Comparison of ENCODE assay signal across 9 mouse cellular contexts in the genomic region with DNA sequence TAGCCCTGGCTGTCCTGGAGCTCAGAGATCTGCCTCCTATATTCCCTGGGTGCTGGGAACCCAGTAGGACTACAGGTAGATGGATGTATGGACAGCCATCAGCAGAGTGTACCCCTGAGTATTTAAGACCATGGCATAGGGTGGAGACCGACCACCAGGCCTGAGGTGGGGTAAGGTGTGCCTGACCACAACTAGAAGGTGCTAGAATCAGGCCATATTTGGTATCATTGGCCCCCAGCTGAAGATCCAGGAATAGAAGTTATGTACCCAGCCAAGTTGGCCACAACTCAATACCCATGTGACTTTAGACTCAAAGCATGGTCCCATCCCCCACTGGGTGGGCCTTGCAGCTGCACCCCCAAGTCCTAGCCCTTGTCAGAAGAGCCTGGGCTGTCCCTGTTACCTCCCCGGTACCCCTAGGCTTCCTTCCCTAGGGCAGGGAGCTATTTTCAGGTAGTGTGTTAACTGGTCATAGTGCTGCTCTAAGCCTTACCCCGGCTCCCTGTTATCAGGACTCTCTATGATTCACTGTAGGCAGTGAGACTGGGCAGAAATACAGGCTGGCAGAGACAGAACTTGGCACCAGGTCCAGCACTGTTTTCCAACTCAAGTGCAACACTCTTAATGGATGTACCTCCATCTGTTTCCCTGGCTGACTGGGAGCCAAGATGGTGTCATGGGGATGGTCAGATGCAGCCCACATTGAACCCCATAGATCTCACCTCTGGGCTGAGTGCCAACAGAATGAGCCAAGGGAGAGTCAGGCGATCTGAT. TPM values are rescaled to one million over a fixed set of nuclear protein-coding genes. Genes with fewer than 3 reads are reported as not detected.
A peak's percentile ranks its signal among the peaks of the same experiment; 100 is the strongest.
DNase-seq lines count a peak whose midpoint lies in the region; ATAC-seq and TF ChIP-seq lines count a peak whose summit lies in the region.
"Had no signal": no experiment of that assay in that cellular context is flagged by ENCODE, and none has a peak within 500 bp of the region (broad histone marks: within the 10 kb centered on the region; RNA-seq: fewer than 3 reads in every experiment).

No protein-coding gene starts in this region.

- no peaks in the 10 kb centered on the region for H3K9me3 ChIP-seq in hindbrain, embryonic 14.5 days (ENCODE audit: control insufficient read depth, low read length)
- H3K9me3 ChIP-seq in hindbrain, embryonic 13.5 days = no peaks in the 10 kb centered on the region
- no peaks in the 10 kb centered on the region for H3K9me3 ChIP-seq in forebrain, postnatal 0 days (ENCODE audit: low read length)
- H3K9me3 ChIP-seq: embryonic facial prominence, embryonic 12.5 days had no signal

- H3K36me3 ChIP-seq in hindbrain, embryonic 14.5 days (replicated peaks; ENCODE audit: control insufficient read depth, insufficient read depth) = no peaks in the 10 kb centered on the region
- no peaks in the 10 kb centered on the region for H3K36me3 ChIP-seq in hindbrain, embryonic 13.5 days
- no peaks in the 10 kb centered on the region for H3K36me3 ChIP-seq in forebrain, postnatal 0 days (ENCODE audit: insufficient read depth)
- H3K36me3 ChIP-seq: embryonic facial prominence, embryonic 12.5 days had no signal

- DNase-seq in hindbrain, embryonic 14.5 days (ENCODE audit: low spot score) = peak; percentile 45
- DNase-seq in adrenal gland, postnatal 10 days = peak; percentile 77
- peak; percentile 78 for DNase-seq in forebrain, postnatal 0 days
- peak; percentile 50 to 85 for DNase-seq in layer of hippocampus, postnatal 14 days (ENCODE audit: low spot score in 2 of 2)
- DNase-seq in embryo, embryonic 10 days (ENCODE audit: low spot score) = no peak
- no peak for DNase-seq in urinary bladder, postnatal 25 days (ENCODE audit: low spot score)

- no peaks in the 10 kb centered on the region for H3K4me1 ChIP-seq in hindbrain, embryonic 14.5 days (replicated peaks; ENCODE audit: control insufficient read depth, insufficient read depth, low read length)
- no peaks in the 10 kb centered on the region for H3K4me1 ChIP-seq in hindbrain, embryonic 13.5 days (replicated peaks)
- no peaks in the 10 kb centered on the region for H3K4me1 ChIP-seq in forebrain, postnatal 0 days (ENCODE audit: insufficient read depth)

- no peak for TF ChIP-seq CTCF in forebrain, postnatal 0 days (IDR thresholded peaks at IDR 0.05; ENCODE audit: low read depth)

- 82% methylated on average over 4 of the region's 4 CpGs for WGBS in hindbrain, embryonic 14.5 days
- 84% methylated on average over 4 of the region's 4 CpGs for WGBS in hindbrain, embryonic 13.5 days
- 62% methylated on average over 4 of the region's 4 CpGs for WGBS in forebrain, postnatal 0 days

- H3K4me2 ChIP-seq in hindbrain, embryonic 14.5 days (replicated peaks) = no peak overlapping the region
- no peak overlapping the region for H3K4me2 ChIP-seq in hindbrain, embryonic 13.5 days
- no peak overlapping the region for H3K4me2 ChIP-seq in forebrain, postnatal 0 days (ENCODE audit: low read depth)
- H3K4me2 ChIP-seq: embryonic facial prominence, embryonic 12.5 days had no signal

- no peak overlapping the region for H3K9ac ChIP-seq in hindbrain, embryonic 14.5 days
- no peak overlapping the region for H3K9ac ChIP-seq in hindbrain, embryonic 13.5 days
- H3K9ac ChIP-seq in forebrain, postnatal 0 days = no peak overlapping the region
- H3K9ac ChIP-seq: embryonic facial prominence, embryonic 12.5 days had no signal

- no peaks in the 10 kb centered on the region for H3K27me3 ChIP-seq in hindbrain, embryonic 14.5 days (ENCODE audit: control insufficient read depth, insufficient read depth, low read length)
- no peaks in the 10 kb centered on the region for H3K27me3 ChIP-seq in hindbrain, embryonic 13.5 days
- H3K27me3 ChIP-seq in forebrain, postnatal 0 days (ENCODE audit: insufficient read depth, low read length) = no peaks in the 10 kb centered on the region
- H3K27me3 ChIP-seq: embryonic facial prominence, embryonic 12.5 days had no signal

- no peak overlapping the region for H3K4me3 ChIP-seq in hindbrain, embryonic 14.5 days (replicated peaks; ENCODE audit: low read length)
- H3K4me3 ChIP-seq in hindbrain, embryonic 13.5 days = no peak overlapping the region
- no peak overlapping the region for H3K4me3 ChIP-seq in forebrain, postnatal 0 days (ENCODE audit: low read depth, low read length)
- H3K4me3 ChIP-seq: embryonic facial prominence, embryonic 12.5 days had no signal

- ATAC-seq in hindbrain, embryonic 14.5 days (ENCODE audit: low FRiP score) = peak; percentile 4; the same call in 1 of the 2 replicates
- ATAC-seq in hindbrain, embryonic 13.5 days (ENCODE audit: low FRiP score) = no peak
- ATAC-seq in forebrain, postnatal 0 days = peak; percentile 45; the same call in 1 of the 2 replicates
- ATAC-seq in erythroid progenitor cell, adult 5-6 weeks (replicated peaks; ENCODE audit: low FRiP score, poor library complexity, severe bottlenecking) = no peak; the same call in 1 of the 2 replicates

- H3K27ac ChIP-seq in hindbrain, embryonic 14.5 days = no peak overlapping the region
- no peak overlapping the region for H3K27ac ChIP-seq in hindbrain, embryonic 13.5 days
- H3K27ac ChIP-seq in forebrain, postnatal 0 days (ENCODE audit: low read depth, low read length) = no peak overlapping the region
- H3K27ac ChIP-seq: embryonic facial prominence, embryonic 12.5 days had no signal

RNA-seq across cellular contexts. Expression of a gene that starts 18.2 kb away (rescaled TPM):
- polyA plus RNA-seq in hindbrain, embryonic 14.5 days (2014; fragmentation: Nextera tagmentation; extraction: Ambion mirVana) = 2.3 and 4.2 TPM in 2 replicates
- 3.0 and 4.4 TPM in 2 replicates for polyA plus RNA-seq in hindbrain, embryonic 13.5 days (2015; fragmentation: Nextera tagmentation; extraction: Ambion mirVana)
- total RNA-seq in adrenal gland, postnatal 10 days (2021) = 10 to 100 TPM; 12.3 to 12.8 TPM
- total RNA-seq in forebrain, postnatal 0 days (2014; rRNA removed) = 3.3 and 11.6 TPM in 2 replicates
- 3.7 and 4.9 TPM in 2 replicates for polyA plus RNA-seq in forebrain, postnatal 0 days (2015; fragmentation: Nextera tagmentation; extraction: Ambion mirVana)
- 1 to 10 TPM; 1.8 to 1.9 TPM for total RNA-seq in layer of hippocampus, postnatal 14 days (2021)
- total RNA-seq in erythroid progenitor cell, adult 5-6 weeks (2015; ENCODE audit: low replicate concordance) = 0.84 and 1.8 TPM in 2 replicates
- total RNA-seq in erythroid progenitor cell, adult 5-6 weeks (2017; ENCODE audit: low replicate concordance) = not detected in 2 replicates

Comparison
In these comparisons a context has a peak if more than half of its experiments do, and no peak if none do; other contexts are left out.
1. ATAC-seq: peak in hindbrain, embryonic 14.5 days (single experiment) and forebrain, postnatal 0 days (single experiment); none in hindbrain, embryonic 13.5 days (single experiment) and erythroid progenitor cell, adult 5-6 weeks (single experiment).
2. DNase-seq: peak in hindbrain, embryonic 14.5 days (single experiment), adrenal gland, postnatal 10 days (single experiment), forebrain, postnatal 0 days (single experiment) and layer of hippocampus, postnatal 14 days (2 of 2); none in embryo, embryonic 10 days (single experiment) and urinary bladder, postnatal 25 days (single experiment).